Mouse (Mus musculus) midbrain, postnatal 0 days (tissue): ENCODE data around the gene Abcc2. TPM values are rescaled to one million over a fixed set of nuclear protein-coding genes. Genes with fewer than 3 reads are reported as not detected.

Source experiments
- ATAC-seq: fragments of 200-750 bp; cut with Nextera tagmentation; 2 replicates; pipeline ENCODE4 v1.8.0; 2017; ENCODE audit warnings: moderate number of reproducible peaks, mild to moderate bottlenecking, moderate TSS enrichment, moderate library complexity; ENCODE audit not compliant: low FRiP score
- DNase-seq: peaks from one replicate; pipeline ENCODE4 v3.0.0-alpha.2; 2015; ENCODE audit warnings: low spot score
- H3K27ac ChIP-seq: fragments of 300-500 bp; sonication (generic); 2 replicates; pipeline ENCODE4 v1.5.1; 2014; ENCODE audit warnings: low read depth, mild to moderate bottlenecking, low read length, mixed read lengths
- H3K27me3 ChIP-seq: fragments of 300-500 bp; sonication (generic); 2 replicates; pipeline ENCODE4 v1.6.1; 2014; ENCODE audit warnings: low read length, control low read depth, mixed read lengths; ENCODE audit not compliant: insufficient read depth
- H3K36me3 ChIP-seq: fragments of 300-500 bp; sonication (generic); 2 replicates; pipeline ENCODE4 v1.6.1; 2014; ENCODE audit warnings: low read length, control low read depth, mixed read lengths; ENCODE audit not compliant: insufficient read depth
- H3K4me1 ChIP-seq: fragments of 300-500 bp; sonication (generic); 2 replicates; pipeline ENCODE4 v1.6.1; 2014; ENCODE audit warnings: mild to moderate bottlenecking, control low read depth, antibody characterized with exemption, low read length, mixed read lengths; ENCODE audit not compliant: insufficient read depth
- H3K4me2 ChIP-seq: fragments of 300-500 bp; sonication (generic); 2 replicates; pipeline ENCODE4 v1.6.1; 2014; ENCODE audit warnings: low read depth, mild to moderate bottlenecking, low read length, mixed read lengths; ENCODE audit not compliant: poor library complexity, severe bottlenecking
- H3K4me3 ChIP-seq: fragments of 300-500 bp; sonication (generic); 2 replicates; pipeline ENCODE4 v1.5.1; 2014; ENCODE audit warnings: low read depth, mild to moderate bottlenecking, low read length, moderate library complexity
- H3K9ac ChIP-seq: fragments of 300-500 bp; sonication (generic); replicated peaks from 2 replicates; pipeline ENCODE4 v1.6.1; 2014; ENCODE audit warnings: mild to moderate bottlenecking, low read length, moderate library complexity, mixed read lengths; ENCODE audit not compliant: poor library complexity, severe bottlenecking
- H3K9me3 ChIP-seq: fragments of 300-500 bp; sonication (generic); 2 replicates; pipeline ENCODE4 v1.6.1; 2016; ENCODE audit warnings: low read length, control low read depth
- CTCF ChIP-seq: IDR thresholded peaks from 2 replicates; pipeline ENCODE4 v1.5.1; 2016; ENCODE audit warnings: antibody characterized with exemption, mild to moderate bottlenecking
- WGBS: fragments of 180-500 bp; shearing (Covaris S2); extraction: QIAGEN DNeasy Blood & Tissue Kit; methylation state at CpG from one replicate; pipeline ENCODE4 v1.1.7; 2014; 5-methylcytosine and 5-hydroxymethylcytosine counted together
- polyA plus RNA-seq: library from polyadenylated mRNA; unstranded; fragments of >200 nt; fragmentation: Nextera tagmentation; extraction: Ambion mirVana; gene quantifications from 2 replicates; pipeline ENCODE4 v1.2.1, GENCODE M21; 2015
- total RNA-seq: library from RNA; depleted of rRNA; stranded (reverse); fragments of >200 nt; gene quantifications from 2 replicates; pipeline ENCODE4 v1.2.3, GENCODE M21; 2014

Gene Abcc2
- total and polyA plus RNA-seq, 2 experiments from 2014 or later = 0.07 to 0.22 TPM

DNA sequence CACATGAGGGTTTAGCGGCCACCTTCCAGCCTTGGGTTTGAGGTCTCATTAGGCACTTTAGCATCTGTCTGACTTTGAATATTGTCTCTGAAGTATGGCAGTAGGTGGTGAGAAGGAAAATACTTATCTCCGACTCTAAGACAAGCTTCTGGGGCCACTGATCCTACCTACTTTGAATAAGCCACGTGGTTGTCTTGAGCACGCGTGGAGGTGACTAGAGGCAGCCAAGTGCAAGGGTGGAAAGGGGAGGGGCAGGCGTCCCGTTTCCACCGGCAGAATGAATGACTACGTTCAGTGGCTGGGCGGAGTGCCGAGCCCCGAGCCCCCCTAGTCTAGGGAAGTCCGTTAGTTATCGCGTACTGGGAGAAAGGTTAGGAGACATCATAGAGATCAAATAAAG lies 65.1 kb downstream of the Abcc2 start:
- H3K36me3 ChIP-seq = peaks cover 37% of the 10 kb centered on the region
- no peaks in the 10 kb centered on the region for H3K4me1 ChIP-seq
- H3K4me2 ChIP-seq = no peak overlapping the region
- no peaks in the 10 kb centered on the region for H3K9me3 ChIP-seq
- DNase-seq (no peak), ATAC-seq (no peak)
- H3K9ac ChIP-seq = 0 out of 2 replicates have a peak overlapping the region, but pooled peaks have one; percentile 25
- H3K27me3 ChIP-seq = no peaks in the 10 kb centered on the region
- H3K4me3 ChIP-seq = no peak overlapping the region
- TF ChIP-seq CTCF = no peak
- WGBS = 92% methylated on average over 15 of the region's 15 CpGs
- H3K27ac ChIP-seq = no peak overlapping the region

DNA sequence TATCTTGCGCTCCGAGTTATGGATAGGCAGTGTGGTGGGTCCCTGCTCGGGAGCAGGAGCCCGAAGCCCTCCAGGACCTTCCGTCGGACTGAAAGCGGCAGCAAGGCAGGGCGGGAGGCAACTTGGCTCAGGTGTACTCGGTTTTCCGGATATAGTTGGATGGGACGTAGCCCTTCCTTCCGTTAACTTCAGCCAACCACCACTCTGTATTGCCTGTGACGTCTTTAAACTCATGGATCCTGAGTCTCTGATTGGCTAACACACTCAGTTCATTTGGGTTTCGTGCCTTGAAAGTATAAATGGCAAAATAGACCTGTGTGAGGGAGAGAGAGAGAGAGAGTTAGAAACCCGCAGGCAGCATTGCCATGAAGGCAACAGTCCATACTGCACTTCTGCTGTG lies 66.0 kb downstream of the Abcc2 start:
- TF ChIP-seq CTCF = no peak
- no peak overlapping the region for H3K27ac ChIP-seq
- H3K36me3 ChIP-seq = peaks cover 37% of the 10 kb centered on the region
- 97% methylated on average over 15 of the region's 15 CpGs for WGBS
- no peak overlapping the region for H3K4me3 ChIP-seq
- H3K9me3 ChIP-seq = no peaks in the 10 kb centered on the region
- H3K27me3 ChIP-seq = no peaks in the 10 kb centered on the region
- H3K4me2 ChIP-seq = no peak overlapping the region
- H3K4me1 ChIP-seq = no peaks in the 10 kb centered on the region
- DNase-seq (no peak), ATAC-seq (no peak)
- H3K9ac ChIP-seq = no peak overlapping the region

GRCm38 (mm10) chr19:43850026-43850425 lies 68.0 kb downstream of the Abcc2 start:
- Histone ChIP-seq H3K9me3 (no peaks in the 10 kb centered on the region), H3K36me3 (peaks cover 51% of the 10 kb centered on the region), H3K9ac (no peak overlapping the region), H3K4me3 (no peak overlapping the region), H3K4me2 (no peak overlapping the region), H3K27me3 (no peaks in the 10 kb centered on the region), H3K27ac (no peak overlapping the region), H3K4me1 (no peaks in the 10 kb centered on the region)
- DNase-seq (no peak), ATAC-seq (no peak)
- WGBS = 95% methylated on average over 11 of the region's 11 CpGs
- TF ChIP-seq CTCF = no peak

- Histone ChIP-seq H3K9ac (no peak overlapping the region), H3K27me3 (no peaks in the 10 kb centered on the region), H3K4me2 (no peak overlapping the region), H3K27ac (no peak overlapping the region), H3K36me3 (peaks cover 62% of the 10 kb centered on the region), H3K9me3 (no peaks in the 10 kb centered on the region), H3K4me1 (no peaks in the 10 kb centered on the region), H3K4me3 (no peak overlapping the region)
- DNase-seq (no peak), ATAC-seq (no peak)
- TF ChIP-seq CTCF = no peak
- 83% methylated on average over 21 of the region's 21 CpGs for WGBS
Observed at GRCm38 (mm10) chr19:43851996-43852630, 70.1 kb downstream of the Abcc2 start.

DNA sequence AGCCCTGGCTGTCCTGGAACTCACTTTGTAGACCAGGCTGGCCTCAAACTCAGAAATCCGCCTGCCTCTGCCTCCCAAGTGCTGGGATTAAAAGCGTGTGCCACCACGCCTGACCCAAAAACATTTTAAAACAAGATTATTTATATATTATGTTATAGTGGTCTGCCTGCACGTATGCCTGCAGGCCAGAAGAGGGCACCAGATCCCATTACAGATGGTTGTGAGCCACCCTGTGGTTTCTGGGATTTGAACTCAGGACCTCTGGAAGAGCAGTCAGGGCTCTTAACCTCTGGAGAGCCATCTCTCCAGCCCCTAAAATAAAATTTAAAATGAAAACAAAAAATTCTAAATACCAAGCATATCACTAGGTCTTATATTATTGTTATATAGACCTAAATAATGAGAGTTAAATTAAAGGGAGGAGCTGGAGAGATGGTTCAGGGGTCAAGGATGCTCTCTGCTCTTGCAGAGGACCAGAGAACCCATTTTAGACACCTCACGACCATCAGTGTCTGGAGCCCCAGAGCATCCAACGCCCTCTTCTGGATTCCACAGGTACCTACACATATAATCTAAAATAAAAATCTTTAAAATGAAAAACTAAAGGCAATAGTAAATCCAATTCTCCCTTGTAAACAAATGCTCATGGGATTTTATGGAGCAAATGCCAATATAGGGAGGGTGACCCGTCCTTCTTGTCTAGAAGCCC lies 71.0 kb downstream of the Abcc2 start:
- no peaks in the 10 kb centered on the region for H3K4me1 ChIP-seq
- WGBS = 80% methylated on average over 7 of the region's 7 CpGs
- H3K9me3 ChIP-seq = no peaks in the 10 kb centered on the region
- H3K4me3 ChIP-seq = no peak overlapping the region
- ATAC-seq (no peak), DNase-seq (no peak)
- TF ChIP-seq CTCF = peak; percentile 58
- H3K4me2 ChIP-seq = no peak overlapping the region
- no peak overlapping the region for H3K27ac ChIP-seq
- no peak overlapping the region for H3K9ac ChIP-seq
- H3K27me3 ChIP-seq = no peaks in the 10 kb centered on the region
- peaks cover 54% of the 10 kb centered on the region for H3K36me3 ChIP-seq

GRCm38 (mm10) chr19:43857347-43857746 lies 75.4 kb downstream of the Abcc2 start:
- ATAC-seq (no peak), DNase-seq (no peak)
- peak; percentile 6; the same call in 1 of the 2 replicates for TF ChIP-seq CTCF
- no peaks in the 10 kb centered on the region for H3K9me3 ChIP-seq
- no peaks in the 10 kb centered on the region for H3K27me3 ChIP-seq
- H3K36me3 ChIP-seq = peaks cover 29% of the 10 kb centered on the region
- H3K4me3 ChIP-seq = no peak overlapping the region
- H3K27ac ChIP-seq = no peak overlapping the region
- H3K4me2 ChIP-seq = no peak overlapping the region
- 83% methylated on average over 6 of the region's 6 CpGs for WGBS
- no peaks in the 10 kb centered on the region for H3K4me1 ChIP-seq
- no peak overlapping the region for H3K9ac ChIP-seq
